Mouse (Mus musculus) heart, adult 2 months (tissue): ENCODE results near the gene Vps37b. TPM values are rescaled to one million over a fixed set of nuclear protein-coding genes. Genes with fewer than 3 reads are reported as not detected.

Experiments
- DNase-seq, 2 experiments: peaks; one replicate each; pipeline ENCODE4 v3.0.0; 2021
- H3K27ac ChIP-seq: fragments of 200-600 bp; 2 replicates; pipeline ENCODE4 v1.8.1; 2022
- H3K27me3 ChIP-seq: fragments of 200-500 bp; 2 replicates; pipeline ENCODE4 v1.6.1; 2012; ENCODE audit warnings: mild to moderate bottlenecking, low read length, inconsistent platforms, mixed read lengths; ENCODE audit not compliant: control insufficient read depth, insufficient read depth
- H3K36me3 ChIP-seq: fragments of 200-500 bp; 2 replicates; pipeline ENCODE4 v1.6.1; 2012; ENCODE audit warnings: low read length, inconsistent platforms; ENCODE audit not compliant: control insufficient read depth, insufficient read depth
- H3K4me1 ChIP-seq: fragments of 200-500 bp; 2 replicates; pipeline ENCODE4 v1.6.1; 2011; ENCODE audit warnings: low read length; ENCODE audit not compliant: control insufficient read depth, insufficient read depth
- H3K4me3 ChIP-seq: fragments of 200-600 bp; 2 replicates; pipeline ENCODE4 v1.8.1; 2022
- H3K79me2 ChIP-seq: fragments of 200-500 bp; replicated peaks from 2 replicates; pipeline ENCODE4 v1.6.1; 2012; ENCODE audit warnings: mild to moderate bottlenecking, inconsistent platforms, low read length, moderate library complexity, mixed read lengths; ENCODE audit not compliant: control insufficient read depth, insufficient read depth
- H3K9ac ChIP-seq: fragments of 200-500 bp; 2 replicates; pipeline ENCODE4 v1.6.1; 2012; ENCODE audit warnings: low read depth, mild to moderate bottlenecking, control low read depth, inconsistent platforms, low read length, mixed read lengths
- CTCF ChIP-seq: fragments of 200-600 bp; IDR thresholded peaks from 2 replicates; pipeline ENCODE4 v1.8.1; 2022; ENCODE audit warnings: antibody characterized with exemption, mild to moderate bottlenecking, moderate library complexity
- EP300 ChIP-seq: fragments of 200-500 bp; IDR thresholded peaks from 2 replicates; pipeline ENCODE4 v1.6.1; 2011; ENCODE audit warnings: low read depth, low read length, control low read depth; ENCODE audit not compliant: insufficient read depth
- POLR2A ChIP-seq: fragments of 200-500 bp; IDR thresholded peaks from 2 replicates; pipeline ENCODE4 v1.6.1; 2011; ENCODE audit warnings: mild to moderate bottlenecking, low read depth, low read length, control low read depth; ENCODE audit not compliant: insufficient read depth
- WGBS: fragments of 180-500 bp; shearing (Covaris S2); methylation state at CpG from one replicate; pipeline ENCODE4 v1.1.7; 2018; 5-methylcytosine and 5-hydroxymethylcytosine counted together
- intact Hi-C: fragments of 180-260 bp; cut with DNase I; formaldehyde crosslinking; loops from one replicate; pipeline ENCODE4 v1.15.1; 2025
- polyA plus RNA-seq: library from polyadenylated mRNA; depleted of rRNA; stranded (reverse); fragments of >200 nt; gene quantifications from 2 replicates; pipeline ENCODE4 v1.2.3, GENCODE M21; 2012
- total RNA-seq, 2 experiments: library from RNA; stranded (reverse); gene quantifications; 2 replicates each; pipeline ENCODE4 v1.2.3; 2021

Vps37b gene
- total and polyA plus RNA-seq, 3 experiments = 16.0 to 22.7 (median 16.7) TPM

GRCm38 (mm10) chr5:124017941-124018340 is 14.1 kb downstream of the Vps37b start:
- no peak overlapping the region for H3K4me3 ChIP-seq
- no peak overlapping the region for H3K9ac ChIP-seq
- H3K79me2 ChIP-seq = peaks cover 11% of the 10 kb centered on the region
- no peaks in the 10 kb centered on the region for H3K27me3 ChIP-seq
- peaks cover 50% of the 10 kb centered on the region for H3K4me1 ChIP-seq
- no peak for DNase-seq
- H3K36me3 ChIP-seq = 0 out of 2 replicates have a peak, but pooled peaks cover 4% of the 10 kb centered on the region
- no peak overlapping the region for H3K27ac ChIP-seq
- TF ChIP-seq EP300 = no peak
- TF ChIP-seq CTCF = no peak
- TF ChIP-seq POLR2A = no peak
- intact Hi-C loops = no loop called here
- WGBS = 32% methylated on average over 9 of the region's 9 CpGs

- Histone ChIP-seq H3K9ac (no peak overlapping the region), H3K4me1 (peaks cover 59% of the 10 kb centered on the region), H3K27me3 (no peaks in the 10 kb centered on the region), H3K27ac (no peak overlapping the region; the same call in 1 of the 2 replicates), H3K79me2 (peaks cover 11% of the 10 kb centered on the region), H3K4me3 (no peak overlapping the region), H3K36me3 (peaks cover 4% of the 10 kb centered on the region; the same call in 1 of the 2 replicates)
- intact Hi-C loops = no loop called here
- DNase-seq = no peak
- 61% methylated on average over 7 of the region's 7 CpGs for WGBS
- TF ChIP-seq CTCF = no peak
- TF ChIP-seq EP300 = no peak
- no peak for TF ChIP-seq POLR2A
Observed at GRCm38 (mm10) chr5:124016291-124016821, 15.7 kb downstream of the Vps37b start.

- Histone ChIP-seq H3K9ac (no peak overlapping the region), H3K4me3 (no peak overlapping the region), H3K79me2 (peaks cover 11% of the 10 kb centered on the region), H3K4me1 (peaks cover 62% of the 10 kb centered on the region), H3K36me3 (peaks cover 4% of the 10 kb centered on the region; the same call in 1 of the 2 replicates), H3K27me3 (no peaks in the 10 kb centered on the region), H3K27ac (no peak overlapping the region; the same call in 1 of the 2 replicates)
- intact Hi-C loops = loop anchor here (2.0 kb wide), 1 partner anchor 35 kb away; no protein-coding TSS in a partner anchor
- DNase-seq = no peak
- 22% methylated on average over 2 of the region's 2 CpGs for WGBS
- TF ChIP-seq CTCF (no peak), POLR2A (no peak), EP300 (no peak)
Observed at GRCm38 (mm10) chr5:124015727-124016126, 16.3 kb downstream of the Vps37b start.

GRCm38 (mm10) chr5:124014791-124015251 is 17.2 kb downstream of the Vps37b start:
- Histone ChIP-seq H3K27ac (peak overlapping the region; percentile 80), H3K36me3 (peaks cover 5% of the 10 kb centered on the region; the same call in 1 of the 2 replicates), H3K27me3 (no peaks in the 10 kb centered on the region), H3K9ac (no peak overlapping the region), H3K4me1 (peaks cover 56% of the 10 kb centered on the region), H3K4me3 (peak overlapping the region; percentile 0), H3K79me2 (peaks cover 11% of the 10 kb centered on the region)
- DNase-seq = peak in 1 of 2 experiments; percentile 76
- no peak for TF ChIP-seq POLR2A
- 0 out of 2 replicates have a peak, but pooled peaks have one; percentile 5 for TF ChIP-seq EP300
- 2% methylated on average over 11 of the region's 11 CpGs for WGBS
- intact Hi-C loops = loop anchor here (2.0 kb wide), 1 partner anchor 36 kb away; no protein-coding TSS in a partner anchor

DNA sequence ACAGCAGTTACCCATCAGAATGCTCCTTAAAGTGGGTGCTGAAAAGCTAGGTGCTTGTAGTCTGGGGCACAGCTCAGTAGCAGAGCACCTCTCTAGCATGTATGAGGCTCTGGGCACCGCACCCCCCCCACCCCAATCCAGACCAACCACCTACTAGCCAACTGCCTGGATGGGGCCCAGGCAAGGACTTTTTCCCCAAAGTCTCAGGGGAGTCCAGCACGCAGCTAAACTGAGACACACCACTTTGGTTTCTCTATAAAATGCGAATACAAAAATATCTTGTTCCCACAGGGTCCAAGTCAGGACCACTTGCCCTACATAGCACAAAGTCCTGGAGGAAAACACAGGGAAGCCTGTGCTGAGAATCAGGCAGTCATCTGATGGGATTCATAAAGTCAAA is 17.9 kb downstream of the Vps37b start:
- no peak overlapping the region for H3K9ac ChIP-seq
- peaks cover 12% of the 10 kb centered on the region for H3K79me2 ChIP-seq
- no peak for DNase-seq
- H3K27me3 ChIP-seq = no peaks in the 10 kb centered on the region
- intact Hi-C loops = loop anchor here (2.0 kb wide), 1 partner anchor 37 kb away; no protein-coding TSS in a partner anchor
- WGBS = 45% methylated on average over 3 of the region's 3 CpGs
- H3K4me1 ChIP-seq = peaks cover 51% of the 10 kb centered on the region
- peaks cover 3% of the 10 kb centered on the region; the same call in 1 of the 2 replicates for H3K36me3 ChIP-seq
- no peak for TF ChIP-seq POLR2A
- TF ChIP-seq EP300 = no peak
- no peak for TF ChIP-seq CTCF
- peak overlapping the region; percentile 0 for H3K4me3 ChIP-seq
- H3K27ac ChIP-seq = peak overlapping the region; percentile 80

- peak overlapping the region; percentile 80 for H3K27ac ChIP-seq
- no peak for TF ChIP-seq EP300
- TF ChIP-seq CTCF = no peak
- TF ChIP-seq POLR2A = no peak
- peaks cover 48% of the 10 kb centered on the region for H3K4me1 ChIP-seq
- peaks cover 3% of the 10 kb centered on the region; the same call in 1 of the 2 replicates for H3K36me3 ChIP-seq
- peaks cover 12% of the 10 kb centered on the region for H3K79me2 ChIP-seq
- no peaks in the 10 kb centered on the region for H3K27me3 ChIP-seq
- no peak overlapping the region for H3K4me3 ChIP-seq
- DNase-seq = no peak
- H3K9ac ChIP-seq = no peak overlapping the region
- intact Hi-C loops = loop anchor here (2.0 kb wide), 1 partner anchor 37 kb away; no protein-coding TSS in a partner anchor
- WGBS = 64% methylated on average over 16 of the region's 16 CpGs
Observed at GRCm38 (mm10) chr5:124013747-124014146, 18.3 kb downstream of the Vps37b start.
